Mouse (Mus musculus) liver, embryonic 13.5 days (tissue): ENCODE data around the gene She. TPM values are rescaled to one million over a fixed set of nuclear protein-coding genes. Genes with fewer than 3 reads are reported as not detected.

Experiments
- ATAC-seq: fragments of 200-750 bp; cut with Nextera tagmentation; 2 replicates; pipeline ENCODE4 v1.8.0; 2017; ENCODE audit warnings: low read depth, mild to moderate bottlenecking, moderate number of reproducible peaks, moderate library complexity
- DNase-seq: peaks from one replicate; pipeline ENCODE4 v3.0.0; 2022
- H3K27ac ChIP-seq: fragments of 300-500 bp; sonication (generic); 2 replicates; pipeline ENCODE4 v1.5.1; 2015; ENCODE audit warnings: moderate library complexity, mild to moderate bottlenecking, inconsistent platforms
- H3K27me3 ChIP-seq: fragments of 300-500 bp; sonication (generic); 2 replicates; pipeline ENCODE4 v1.6.1; 2015; ENCODE audit warnings: mild to moderate bottlenecking, inconsistent platforms
- H3K36me3 ChIP-seq: fragments of 300-500 bp; sonication (generic); 2 replicates; pipeline ENCODE4 v1.6.1; 2015; ENCODE audit warnings: mild to moderate bottlenecking, inconsistent platforms
- H3K4me1 ChIP-seq: fragments of 300-500 bp; sonication (generic); replicated peaks from 2 replicates; pipeline ENCODE4 v1.6.1; 2015; ENCODE audit warnings: inconsistent platforms
- H3K4me2 ChIP-seq: fragments of 300-500 bp; sonication (generic); 2 replicates; pipeline ENCODE4 v1.6.1; 2015; ENCODE audit warnings: inconsistent platforms, mild to moderate bottlenecking, moderate library complexity
- H3K4me3 ChIP-seq: fragments of 300-500 bp; sonication (generic); replicated peaks from 2 replicates; pipeline ENCODE4 v1.5.1; 2015; ENCODE audit warnings: mild to moderate bottlenecking, inconsistent platforms
- H3K9ac ChIP-seq: fragments of 300-500 bp; sonication (generic); 2 replicates; pipeline ENCODE4 v1.6.1; 2015; ENCODE audit warnings: mild to moderate bottlenecking, inconsistent platforms
- H3K9me3 ChIP-seq: fragments of 300-500 bp; sonication (generic); replicated peaks from 2 replicates; pipeline ENCODE4 v1.6.1; 2016; ENCODE audit warnings: inconsistent platforms
- WGBS: fragments of 180-500 bp; shearing (Covaris S2); methylation state at CpG from one replicate; pipeline ENCODE4 v1.1.7; 2015; ENCODE audit not compliant: insufficient replicate concordance; 5-methylcytosine and 5-hydroxymethylcytosine counted together
- polyA plus RNA-seq: library from polyadenylated mRNA; unstranded; fragments of >200 nt; fragmentation: Nextera tagmentation; extraction: Ambion mirVana; gene quantifications from 2 replicates; pipeline ENCODE4 v1.2.1, GENCODE M21; 2015

The She gene
- polyA plus RNA-seq, 1 experiment from 2014 or later, result 1.0 TPM

DNA sequence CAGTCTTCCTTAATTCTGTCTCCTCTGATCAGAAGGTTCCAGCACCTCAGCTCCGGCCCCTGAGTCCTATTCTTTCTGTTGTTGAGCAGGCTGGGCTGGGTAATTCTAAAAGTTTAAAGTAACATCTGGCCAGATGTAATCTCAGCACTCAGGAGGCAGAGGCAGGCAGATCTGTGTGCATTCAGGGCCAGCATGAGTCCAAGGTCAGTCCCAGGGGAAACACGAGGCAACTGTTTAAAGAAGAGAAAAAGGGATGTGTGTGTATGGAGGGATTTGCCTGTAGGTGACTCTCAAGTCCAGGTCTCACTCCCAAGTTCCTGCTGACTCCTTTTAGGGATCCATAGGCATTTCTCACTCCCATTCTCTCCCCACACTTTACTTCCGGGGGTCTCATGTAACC, 76.7 kb downstream of the She start:
- H3K9me3 ChIP-seq, result no peaks in the 10 kb centered on the region
- ATAC-seq (no peak), DNase-seq (no peak)
- H3K4me2 ChIP-seq, result no peak overlapping the region
- no peak overlapping the region for H3K4me3 ChIP-seq
- peaks cover 37% of the 10 kb centered on the region for H3K27me3 ChIP-seq
- no peaks in the 10 kb centered on the region for H3K36me3 ChIP-seq
- peaks cover 44% of the 10 kb centered on the region for H3K4me1 ChIP-seq
- H3K27ac ChIP-seq, result no peak overlapping the region
- WGBS, result 62% methylated on average over 3 of the region's 3 CpGs
- H3K9ac ChIP-seq, result no peak overlapping the region

Other genes starting within 250 kb of the She start
- 6.4 and 7.4 TPM in 2 replicates for gene Adar, start 116.3 kb upstream of the She start, polyA plus RNA-seq
- gene Chrnb2, start 66.7 kb upstream of the She start, polyA plus RNA-seq, result 0.16 and 0.20 TPM in 2 replicates
- gene Ube2q1, start 57.8 kb upstream of the She start, polyA plus RNA-seq, result 3.4 and 3.5 TPM in 2 replicates
- gene Il6ra, start 81.8 kb downstream of the She start, polyA plus RNA-seq, result 1.9 and 2.2 TPM in 2 replicates
- gene Atp8b2, start 132.1 kb downstream of the She start, polyA plus RNA-seq, result 1.4 and 2.2 TPM in 2 replicates
- 130 and 137 TPM in 2 replicates for gene Hax1, start 167.4 kb downstream of the She start, polyA plus RNA-seq
- 99.3 and 110 TPM in 2 replicates for gene 4933434E20Rik, start 220.3 kb downstream of the She start, polyA plus RNA-seq
- 72.2 and 91.6 TPM in 2 replicates for gene Ubap2l, start 221.3 kb downstream of the She start, polyA plus RNA-seq
- 246 and 283 TPM in 2 replicates for gene Tpm3, start 241.3 kb downstream of the She start, polyA plus RNA-seq